Mouse (Mus musculus) testis, adult 2 months (tissue): ENCODE results near the gene Spg20. TPM values are rescaled to one million over a fixed set of nuclear protein-coding genes. Genes with fewer than 3 reads are reported as not detected.
A peak's percentile ranks its signal among the peaks of the same experiment; 100 is the strongest.

ENCODE experiments used
- H3K27ac ChIP-seq: fragments of 200-500 bp; 2 replicates; pipeline ENCODE4 v1.5.1; 2012; ENCODE audit warnings: low read depth, low read length; ENCODE audit not compliant: control insufficient read depth, insufficient read depth
- H3K27me3 ChIP-seq: fragments of 200-500 bp; 2 replicates; pipeline ENCODE4 v1.6.1; 2012; ENCODE audit warnings: mild to moderate bottlenecking, low read length, moderate library complexity; ENCODE audit not compliant: control insufficient read depth, insufficient read depth
- H3K36me3 ChIP-seq: fragments of 200-500 bp; 2 replicates; pipeline ENCODE4 v1.6.1; 2012; ENCODE audit warnings: mild to moderate bottlenecking, low read length; ENCODE audit not compliant: control insufficient read depth, insufficient read depth
- H3K4me1 ChIP-seq: fragments of 200-500 bp; 2 replicates; pipeline ENCODE4 v1.6.1; 2012; ENCODE audit warnings: low read length; ENCODE audit not compliant: control insufficient read depth, insufficient read depth
- H3K4me3 ChIP-seq: fragments of 200-500 bp; 2 replicates; pipeline ENCODE4 v1.5.1; 2012; ENCODE audit warnings: low read depth, mild to moderate bottlenecking, low read length, moderate library complexity, mixed read lengths; ENCODE audit not compliant: control insufficient read depth
- CTCF ChIP-seq: fragments of 200-500 bp; IDR thresholded peaks from 2 replicates; pipeline ENCODE4 v1.5.1; 2012; ENCODE audit warnings: low read depth, mild to moderate bottlenecking, inconsistent platforms, low read length, moderate library complexity; ENCODE audit not compliant: control insufficient read depth, insufficient read depth, insufficient replicate concordance
- POLR2A ChIP-seq: fragments of 200-500 bp; IDR thresholded peaks from 2 replicates; pipeline ENCODE4 v1.6.1; 2012; ENCODE audit warnings: low read depth, mild to moderate bottlenecking, inconsistent platforms, low read length, moderate library complexity; ENCODE audit not compliant: control insufficient read depth
- polyA plus RNA-seq: library from polyadenylated mRNA; depleted of rRNA; stranded (reverse); fragments of >200 nt; gene quantifications from 2 replicates; pipeline ENCODE4 v1.2.3, GENCODE M21; 2012

The Spg20 gene
- polyA plus RNA-seq, 1 experiment: 12.9 TPM

- no peaks in the 10 kb centered on the region for H3K4me1 ChIP-seq
These were observed 12.9 kb upstream of the Spg20 start for GRCm38 (mm10) chr3:55098990-55099389.

DNA sequence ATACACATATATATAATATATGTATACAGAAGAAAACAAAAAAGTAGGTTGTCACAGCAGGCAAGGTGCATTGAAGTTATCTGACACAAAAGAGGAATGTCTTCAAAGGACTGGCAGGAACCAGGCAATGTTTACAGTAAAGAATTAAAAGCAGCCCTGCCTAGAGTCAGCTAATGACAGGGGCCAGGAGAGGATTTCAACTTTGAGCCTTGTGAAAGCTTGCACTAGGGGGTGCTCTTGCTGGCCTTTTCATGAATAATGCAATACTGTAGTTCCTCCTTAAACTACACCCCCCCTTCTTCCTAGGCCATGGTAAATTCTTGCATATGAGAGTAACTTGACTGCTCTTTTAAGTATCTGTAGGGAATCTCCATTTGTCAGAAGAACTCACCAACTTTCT, 10.8 kb upstream of the Spg20 start:
- no peaks in the 10 kb centered on the region for H3K27me3 ChIP-seq
- no peak for TF ChIP-seq POLR2A
- no peak overlapping the region for H3K27ac ChIP-seq

More at GRCm38 (mm10) chr3:55098990-55099389, 12.9 kb upstream of the Spg20 start:
- no peak for TF ChIP-seq CTCF
- no peak for TF ChIP-seq POLR2A
- H3K27me3 ChIP-seq: no peaks in the 10 kb centered on the region
- H3K27ac ChIP-seq: no peak overlapping the region
- H3K4me3 ChIP-seq: no peak overlapping the region
- H3K36me3 ChIP-seq: no peaks in the 10 kb centered on the region

DNA sequence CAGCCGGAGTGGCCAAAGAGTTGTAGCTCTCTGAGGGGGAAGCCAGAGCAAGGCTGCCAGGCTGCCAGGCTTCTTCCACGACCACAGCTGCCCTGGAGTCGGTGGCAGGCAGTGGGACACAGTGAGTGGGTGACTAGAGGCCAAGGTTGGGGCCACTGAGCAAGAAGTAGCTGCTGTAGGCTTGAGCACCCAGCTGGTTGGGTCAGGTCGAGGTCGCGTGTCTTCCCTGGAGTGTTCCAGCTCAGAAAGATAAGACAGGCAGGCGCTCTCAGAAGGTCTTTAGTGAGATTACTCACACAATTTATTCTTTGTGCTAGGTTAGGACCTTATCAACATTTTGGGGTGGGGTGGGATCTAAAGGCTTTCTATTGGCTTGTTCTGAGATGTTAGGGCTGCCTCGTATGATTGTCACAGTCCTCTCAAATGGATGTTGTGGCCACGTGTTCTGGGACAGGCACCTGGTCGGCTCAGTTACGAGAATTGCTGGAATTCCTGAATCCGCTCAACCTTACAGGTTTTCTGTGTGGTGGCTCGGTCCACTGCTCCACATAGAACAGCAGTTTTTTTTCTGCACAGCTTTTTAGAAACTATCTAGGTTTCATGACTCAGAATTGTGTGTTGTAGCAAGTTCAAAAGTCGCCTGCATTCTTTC, 6.4 kb upstream of the Spg20 start:
- peaks cover 3% of the 10 kb centered on the region for H3K4me1 ChIP-seq
- TF ChIP-seq CTCF: no peak
- TF ChIP-seq POLR2A: no peak

More for the DNA sequence above, 10.8 kb upstream of the Spg20 start:
- no peak overlapping the region for H3K4me3 ChIP-seq
- H3K36me3 ChIP-seq: no peaks in the 10 kb centered on the region
- H3K4me1 ChIP-seq: peaks cover 3% of the 10 kb centered on the region

GRCm38 (mm10) chr3:55106051-55106450, 5.9 kb upstream of the Spg20 start:
- no peaks in the 10 kb centered on the region for H3K27me3 ChIP-seq
- H3K4me3 ChIP-seq: no peak overlapping the region
- TF ChIP-seq POLR2A (no peak), CTCF (no peak)

More for the DNA sequence above, 6.4 kb upstream of the Spg20 start:
- Histone ChIP-seq H3K36me3 (no peaks in the 10 kb centered on the region), H3K27me3 (no peaks in the 10 kb centered on the region), H3K27ac (peak overlapping the region; percentile 72), H3K4me3 (no peak overlapping the region)

DNA sequence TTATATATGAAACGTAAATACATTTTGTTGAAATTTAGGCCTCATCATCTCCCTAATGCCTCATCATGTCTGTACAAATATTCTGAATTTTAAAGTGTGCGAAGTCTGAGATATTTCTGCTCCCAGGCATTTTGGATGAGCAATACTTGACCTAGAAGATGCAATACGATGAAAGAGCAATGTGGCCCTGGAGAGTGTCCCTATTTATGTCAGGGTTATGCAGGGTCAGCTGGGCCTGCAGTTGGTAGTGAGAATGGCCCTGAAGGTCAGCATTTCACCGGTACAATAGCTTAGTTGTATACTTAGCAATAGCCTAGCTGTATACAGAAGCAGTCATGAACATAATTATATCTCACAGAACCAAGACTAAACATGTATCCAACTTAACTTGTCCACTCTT, 2.8 kb upstream of the Spg20 start:
- Histone ChIP-seq H3K36me3 (no peaks in the 10 kb centered on the region), H3K27ac (no peak overlapping the region), H3K4me3 (no peak overlapping the region), H3K4me1 (peaks cover 5% of the 10 kb centered on the region), H3K27me3 (no peaks in the 10 kb centered on the region)
- TF ChIP-seq CTCF (no peak), POLR2A (no peak)

More at GRCm38 (mm10) chr3:55106051-55106450, 5.9 kb upstream of the Spg20 start:
- H3K4me1 ChIP-seq: peaks cover 3% of the 10 kb centered on the region
- no peaks in the 10 kb centered on the region for H3K36me3 ChIP-seq
- peak overlapping the region; percentile 71 for H3K27ac ChIP-seq

DNA sequence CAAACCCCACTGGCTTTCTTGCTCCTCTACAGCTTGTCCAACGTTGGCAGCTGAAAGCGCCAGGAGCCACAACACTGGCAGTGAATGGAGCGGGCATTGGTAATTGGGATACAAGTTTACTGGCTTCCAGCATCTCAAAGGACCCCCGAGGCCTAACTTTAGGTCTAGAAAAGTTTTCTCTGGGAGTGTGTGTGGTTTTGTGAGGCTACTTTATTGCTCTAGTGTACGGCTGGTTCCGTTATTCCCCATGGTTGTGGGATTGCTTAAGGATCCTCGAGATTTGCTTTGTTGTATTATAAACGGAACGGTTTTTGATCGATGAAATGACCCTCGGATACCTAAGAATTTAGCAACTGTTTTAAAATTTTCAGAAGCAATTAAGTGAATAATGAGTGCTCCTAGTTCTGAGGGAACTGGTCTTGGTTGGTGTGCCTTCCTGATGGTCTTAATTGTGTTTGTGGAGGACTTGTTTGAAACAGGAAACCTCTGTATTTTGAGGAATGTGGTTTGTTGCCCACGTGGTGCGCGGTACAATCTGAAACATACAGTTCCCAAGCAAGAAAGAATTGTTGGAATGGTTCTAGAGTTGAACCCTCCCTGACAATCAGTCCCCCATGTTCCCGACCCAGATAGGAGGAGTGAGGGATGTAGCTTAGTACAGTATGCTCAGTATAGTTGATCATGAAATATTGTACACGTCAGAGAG, 955 bp downstream of the Spg20 start:
- Histone ChIP-seq H3K4me1 (peaks cover 8% of the 10 kb centered on the region), H3K36me3 (no peaks in the 10 kb centered on the region; the same call in 1 of the 2 replicates), H3K27ac (peak overlapping the region; percentile 91), H3K27me3 (no peaks in the 10 kb centered on the region), H3K4me3 (peak overlapping the region; percentile 92)
- no peak for TF ChIP-seq POLR2A
- no peak for TF ChIP-seq CTCF

DNA sequence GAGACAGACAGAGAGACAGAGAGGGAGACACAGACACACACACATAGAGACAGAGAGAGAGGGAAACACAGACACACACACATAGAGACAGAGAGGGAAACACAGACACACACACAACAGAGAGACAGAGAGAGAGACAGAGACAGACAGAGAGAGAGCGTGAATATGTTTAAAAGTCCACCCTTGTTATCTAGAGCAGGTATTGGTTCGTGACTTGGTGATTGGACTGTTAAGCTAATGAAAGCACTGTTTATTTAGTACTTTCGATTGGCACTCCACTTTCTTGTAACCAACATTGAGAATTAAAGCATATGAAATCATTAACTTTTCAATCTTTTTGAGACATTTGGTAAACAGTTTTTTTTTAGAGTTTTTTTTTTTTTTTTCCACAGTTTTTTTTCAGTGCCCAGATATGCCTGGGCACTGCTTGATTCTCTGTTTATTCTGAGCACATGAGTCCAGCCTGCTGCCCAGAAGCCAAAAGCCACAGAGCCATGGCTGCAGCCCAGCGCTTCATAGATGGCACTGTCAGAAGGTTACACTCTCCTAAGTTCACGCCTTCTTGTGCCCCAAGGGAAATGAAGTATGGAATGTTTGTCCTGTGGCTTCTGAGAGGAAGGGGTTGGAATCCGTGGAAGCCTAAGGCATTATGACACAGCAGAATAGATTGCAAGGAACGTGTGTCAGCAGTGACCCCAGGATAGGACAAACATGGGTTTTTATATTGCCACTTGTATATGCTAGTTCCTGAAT, 2.6 kb downstream of the Spg20 start:
- no peaks in the 10 kb centered on the region for H3K27me3 ChIP-seq
- TF ChIP-seq CTCF: no peak
- peak; percentile 31; the same call in 1 of the 2 replicates for TF ChIP-seq POLR2A
- peaks cover 8% of the 10 kb centered on the region for H3K4me1 ChIP-seq
- H3K36me3 ChIP-seq: no peaks in the 10 kb centered on the region; the same call in 1 of the 2 replicates
- H3K4me3 ChIP-seq: peak overlapping the region; percentile 67
- H3K27ac ChIP-seq: peak overlapping the region; percentile 62
